Mouse (Mus musculus) megakaryocyte, embryonic 14.5 days (primary cell): Measurements from ENCODE around the gene Wnt8b. TPM values are rescaled to one million over a fixed set of nuclear protein-coding genes. Genes with fewer than 3 reads are reported as not detected.
"Not testable (repeated sequence)": the region's sequence is repeated elsewhere in the genome, so short reads cannot be mapped to it uniquely, and the experiment has no call there.

Source experiments
- H3K27me3 ChIP-seq: replicated peaks from 2 replicates; pipeline ENCODE3; 2012; ENCODE audit warnings: inconsistent platforms
- H3K36me3 ChIP-seq: replicated peaks from 2 replicates; pipeline ENCODE3; 2012; ENCODE audit warnings: low read length, inconsistent platforms, mixed read lengths
- H3K4me1 ChIP-seq: 2 replicates; pipeline ENCODE4 v1.6.1; 2012; ENCODE audit warnings: inconsistent platforms
- H3K4me3 ChIP-seq: replicated peaks from 2 replicates; pipeline ENCODE3; 2012; ENCODE audit warnings: moderate library complexity, mild to moderate bottlenecking, inconsistent platforms
- H3K9me3 ChIP-seq: 2 replicates; pipeline ENCODE4 v1.6.1; 2012; ENCODE audit warnings: inconsistent platforms
- FLI1 ChIP-seq: IDR thresholded peaks from 2 replicates; pipeline ENCODE4 v1.6.1; 2012; ENCODE audit warnings: low read length, inconsistent platforms, mixed read lengths
- GATA1 ChIP-seq: IDR thresholded peaks from 3 replicates; pipeline ENCODE4 v1.6.1; 2012; ENCODE audit warnings: mixed read lengths, low read length, inconsistent platforms, borderline replicate concordance
- polyA plus RNA-seq: library from polyadenylated mRNA; stranded (reverse); fragments of >175 nt; gene quantifications from 2 replicates; pipeline ENCODE4 v1.2.3, GENCODE M21; 2012; ENCODE audit warnings: low replicate concordance; ENCODE audit not compliant: insufficient read depth

The Wnt8b gene
- not detected in 2 replicates for polyA plus RNA-seq

- H3K4me1 ChIP-seq: peaks cover 4% of the 10 kb centered on the region; the same call in 1 of the 2 replicates
- H3K36me3 ChIP-seq: no peaks in the 10 kb centered on the region
- peaks cover 45% of the 10 kb centered on the region for H3K27me3 ChIP-seq
- TF ChIP-seq FLI1: no peak
- TF ChIP-seq GATA1: no peak
- no peak within 1 kb of the TSS for H3K4me3 ChIP-seq
- peaks cover 5% of the 10 kb centered on the region; the same call in 1 of the 2 replicates for H3K9me3 ChIP-seq
Measured at GRCm38 (mm10) chr19:44493128-44493527, at the start of gene Wnt8b. TSS of gene Wnt8b (plus strand) at chr19:44493472.

- Histone ChIP-seq H3K27me3 (peaks cover 38% of the 10 kb centered on the region), H3K4me3 (no peak overlapping the region), H3K9me3 (0 out of 2 replicates have a peak, but pooled peaks cover 3% of the 10 kb centered on the region), H3K36me3 (no peaks in the 10 kb centered on the region), H3K4me1 (peaks cover 4% of the 10 kb centered on the region; the same call in 1 of the 2 replicates)
- no peak for TF ChIP-seq FLI1
Measured at GRCm38 (mm10) chr19:44445755-44446154, 47.5 kb upstream of the Wnt8b start.

GRCm38 (mm10) chr19:44447927-44448326, 45.3 kb upstream of the Wnt8b start:
- H3K9me3 ChIP-seq: 0 out of 2 replicates have a peak, but pooled peaks cover 3% of the 10 kb centered on the region
- H3K27me3 ChIP-seq: peaks cover 31% of the 10 kb centered on the region
- no peaks in the 10 kb centered on the region for H3K36me3 ChIP-seq
- no peak overlapping the region for H3K4me3 ChIP-seq
- TF ChIP-seq GATA1 (no peak), FLI1 (no peak)
- peaks cover 4% of the 10 kb centered on the region for H3K4me1 ChIP-seq

GRCm38 (mm10) chr19:44454862-44455261, 38.4 kb upstream of the Wnt8b start:
- H3K4me1 ChIP-seq: no peaks in the 10 kb centered on the region; the same call in 1 of the 2 replicates
- TF ChIP-seq FLI1: no peak
- no peak for TF ChIP-seq GATA1
- no peaks in the 10 kb centered on the region for H3K9me3 ChIP-seq
- no peaks in the 10 kb centered on the region for H3K36me3 ChIP-seq
- H3K4me3 ChIP-seq: no peak overlapping the region
- peaks cover 36% of the 10 kb centered on the region for H3K27me3 ChIP-seq

DNA sequence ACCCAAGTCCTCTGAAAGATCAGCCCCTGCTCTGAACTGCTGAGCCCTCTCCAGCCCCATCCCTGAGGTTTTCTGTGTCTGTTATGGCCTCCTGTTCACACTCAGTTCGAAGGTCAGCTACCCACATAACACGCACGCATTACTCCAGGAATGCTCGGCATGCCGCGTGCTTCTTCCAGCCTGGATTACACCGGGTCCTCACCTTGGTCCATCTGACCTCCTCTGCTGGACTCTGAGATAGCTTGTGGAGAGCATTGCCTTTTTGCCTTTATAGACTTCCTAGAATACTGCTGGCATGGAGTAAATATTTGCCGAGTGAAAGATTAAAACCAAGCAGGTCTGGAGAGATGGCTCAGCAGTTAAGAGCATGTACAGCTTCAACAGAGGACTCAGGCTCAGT, 37.9 kb upstream of the Wnt8b start:
- Histone ChIP-seq H3K4me3 (no peak overlapping the region), H3K36me3 (no peaks in the 10 kb centered on the region), H3K27me3 (peaks cover 35% of the 10 kb centered on the region), H3K4me1 (no peaks in the 10 kb centered on the region; the same call in 1 of the 2 replicates), H3K9me3 (no peaks in the 10 kb centered on the region)
- TF ChIP-seq GATA1 (no peak), FLI1 (no peak)

DNA sequence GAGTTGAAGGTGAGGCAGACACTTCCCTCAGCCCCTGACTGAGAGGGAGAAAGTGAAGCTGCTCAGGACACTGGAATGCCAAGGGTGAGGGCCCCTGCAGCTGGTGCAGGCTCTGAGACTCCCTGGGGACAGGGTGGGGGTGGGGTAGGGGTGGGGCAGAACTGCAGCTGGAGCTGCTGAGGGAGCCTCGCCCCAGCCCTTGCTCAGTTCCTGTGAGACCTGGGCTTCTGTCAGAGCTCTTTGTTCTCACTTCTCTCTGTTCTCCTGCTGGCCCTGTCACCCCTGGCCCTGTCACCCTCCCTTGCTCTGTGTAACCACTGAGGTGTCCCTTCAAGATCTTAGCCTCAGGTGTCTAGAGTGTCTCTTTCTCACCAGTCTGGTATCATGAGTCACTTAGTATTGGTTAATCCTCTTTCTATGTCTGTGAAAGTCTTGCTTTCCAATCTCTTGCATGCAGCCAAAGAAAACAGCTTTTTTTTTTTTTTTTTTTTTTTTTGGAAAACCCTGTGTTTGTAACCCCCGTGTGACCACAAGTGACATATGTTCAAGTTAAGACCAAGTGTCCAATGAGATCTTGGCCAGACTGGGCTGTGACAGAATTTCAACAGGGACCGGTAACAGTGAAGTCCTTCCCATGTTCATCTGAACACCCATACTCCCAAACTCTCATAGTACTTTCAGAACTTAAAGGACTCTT, 35.8 kb upstream of the Wnt8b start:
- no peak for TF ChIP-seq FLI1
- no peak for TF ChIP-seq GATA1
- Histone ChIP-seq H3K36me3 (no peaks in the 10 kb centered on the region), H3K9me3 (no peaks in the 10 kb centered on the region), H3K4me3 (no peak overlapping the region), H3K27me3 (peaks cover 40% of the 10 kb centered on the region), H3K4me1 (no peaks in the 10 kb centered on the region; the same call in 1 of the 2 replicates)

DNA sequence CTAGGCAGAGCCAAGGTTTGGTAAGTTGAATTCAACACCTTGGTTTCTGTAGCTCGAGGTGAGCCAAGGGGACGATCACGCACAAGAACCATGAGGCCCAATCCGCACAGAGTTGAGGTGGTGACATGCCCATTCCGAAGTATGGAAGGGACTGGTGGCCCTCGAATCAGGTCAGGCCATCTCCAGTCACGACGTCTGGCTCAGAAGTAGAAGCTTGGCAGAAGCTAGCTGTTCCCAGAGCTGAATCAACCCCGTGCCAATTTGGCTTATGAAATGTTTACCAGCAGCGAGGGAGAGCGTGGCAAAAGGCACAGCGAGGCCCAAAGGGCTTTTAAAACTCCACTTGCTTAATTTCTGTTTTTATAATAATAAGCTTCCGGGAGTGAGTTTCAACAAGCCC, 34.6 kb upstream of the Wnt8b start:
- Histone ChIP-seq H3K27me3 (peaks cover 37% of the 10 kb centered on the region), H3K36me3 (no peaks in the 10 kb centered on the region), H3K4me1 (no peaks in the 10 kb centered on the region), H3K9me3 (no peaks in the 10 kb centered on the region), H3K4me3 (no peak overlapping the region)
- TF ChIP-seq FLI1 (no peak), GATA1 (no peak)

- H3K4me1 ChIP-seq: no peaks in the 10 kb centered on the region
- peaks cover 32% of the 10 kb centered on the region for H3K27me3 ChIP-seq
- H3K9me3 ChIP-seq: no peaks in the 10 kb centered on the region
- H3K36me3 ChIP-seq: no peaks in the 10 kb centered on the region
- no peak overlapping the region for H3K4me3 ChIP-seq
- TF ChIP-seq FLI1: no peak
- TF ChIP-seq GATA1: no peak
Measured at GRCm38 (mm10) chr19:44460441-44460840, 32.8 kb upstream of the Wnt8b start.

GRCm38 (mm10) chr19:44461500-44461899, 31.8 kb upstream of the Wnt8b start:
- no peaks in the 10 kb centered on the region for H3K9me3 ChIP-seq
- peaks cover 30% of the 10 kb centered on the region for H3K27me3 ChIP-seq
- H3K36me3 ChIP-seq: no peaks in the 10 kb centered on the region
- H3K4me1 ChIP-seq: no peaks in the 10 kb centered on the region
- no peak overlapping the region for H3K4me3 ChIP-seq
- TF ChIP-seq FLI1 (no peak), GATA1 (no peak)

DNA sequence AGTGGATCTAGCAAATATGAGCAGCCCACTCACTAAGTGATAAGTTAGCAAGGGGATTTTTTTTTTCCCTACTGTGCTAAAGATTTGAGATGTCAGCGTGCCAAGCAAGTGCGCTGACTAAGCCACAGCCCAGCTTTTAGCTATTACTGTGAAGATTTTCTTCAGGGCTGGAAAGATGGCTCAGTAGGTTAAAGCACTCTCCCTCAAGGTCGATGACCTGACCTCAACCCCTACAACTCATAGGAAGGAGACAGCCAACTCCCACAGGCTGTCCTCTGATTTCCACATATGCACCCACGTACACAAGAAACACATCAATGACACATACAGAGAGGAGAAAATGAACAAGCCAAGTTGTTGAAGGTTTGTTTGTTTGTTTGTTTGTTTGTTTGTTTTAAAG, 31.1 kb upstream of the Wnt8b start:
- H3K9me3 ChIP-seq: peaks cover under 1% of the 10 kb centered on the region; the same call in 1 of the 2 replicates
- no peaks in the 10 kb centered on the region for H3K36me3 ChIP-seq
- no peak for TF ChIP-seq FLI1
- TF ChIP-seq GATA1: no peak
- peaks cover 26% of the 10 kb centered on the region for H3K27me3 ChIP-seq
- no peak overlapping the region for H3K4me3 ChIP-seq
- no peaks in the 10 kb centered on the region for H3K4me1 ChIP-seq

GRCm38 (mm10) chr19:44465960-44466525, 27.2 kb upstream of the Wnt8b start:
- not testable (repeated sequence) for H3K4me1 ChIP-seq, H3K4me3 ChIP-seq, H3K36me3 ChIP-seq, H3K9me3 ChIP-seq
- peaks cover 15% of the 10 kb centered on the region for H3K27me3 ChIP-seq
